16 mouse cellular contexts compared by ENCODE assay signal in genomic region chr5:123657651-123658050, GRCm38 (mm10). TPM values are rescaled to one million over a fixed set of nuclear protein-coding genes. Genes with fewer than 3 reads are reported as not detected.
A peak's percentile ranks its signal among the peaks of the same experiment; 100 is the strongest.
DNase-seq lines count a peak whose midpoint lies in the region; ATAC-seq and TF ChIP-seq lines count a peak whose summit lies in the region.
"Had no signal": no experiment of that assay in that cellular context is flagged by ENCODE, and none has a peak within 500 bp of the region (broad histone marks: within the 10 kb centered on the region; RNA-seq: fewer than 3 reads in every experiment).

No protein-coding gene starts in this region.

- H3K4me3 ChIP-seq in liver, postnatal 0 days (ENCODE audit: low read depth, low read length) = no peak overlapping the region
- no peak overlapping the region for H3K4me3 ChIP-seq in liver, embryonic 11.5 days (ENCODE audit: low read depth, low read length)
- no peak overlapping the region for H3K4me3 ChIP-seq in embryonic facial prominence, embryonic 10.5 days
- H3K4me3 ChIP-seq: hindbrain, embryonic 15.5 days had no signal

- no peak for TF ChIP-seq CTCF in liver, postnatal 0 days (IDR thresholded peaks at IDR 0.05; ENCODE audit: low read depth)

- H3K4me2 ChIP-seq in liver, postnatal 0 days (ENCODE audit: low read depth, low read length) = no peak overlapping the region
- no peak overlapping the region for H3K4me2 ChIP-seq in liver, embryonic 11.5 days
- H3K4me2 ChIP-seq: hindbrain, embryonic 15.5 days had no signal

- peak; percentile 53; the same call in 1 of the 2 replicates for ATAC-seq in frontal cortex, adult (ENCODE audit: low TSS enrichment)
- 0 out of 2 replicates have a peak, but pooled peaks have one; percentile 31 for ATAC-seq in liver, postnatal 0 days
- ATAC-seq in liver, embryonic 11.5 days (replicated peaks; ENCODE audit: low FRiP score) = no peak
- ATAC-seq: activated CD4-positive, CD25-positive, alpha-beta regulatory T cell, adult 4 months; forebrain, embryonic 16.5 days had no signal

- peaks cover 22% of the 10 kb centered on the region for H3K4me1 ChIP-seq in liver, postnatal 0 days (ENCODE audit: insufficient read depth)
- peaks cover 5% of the 10 kb centered on the region for H3K4me1 ChIP-seq in liver, embryonic 11.5 days (replicated peaks; ENCODE audit: control insufficient read depth, insufficient read depth, low read length)
- H3K4me1 ChIP-seq in embryonic facial prominence, embryonic 10.5 days = peaks cover 24% of the 10 kb centered on the region

- no peaks in the 10 kb centered on the region for H3K9me3 ChIP-seq in liver, postnatal 0 days (ENCODE audit: low read length)
- no peaks in the 10 kb centered on the region for H3K9me3 ChIP-seq in liver, embryonic 11.5 days (ENCODE audit: control insufficient read depth, low read length)
- H3K9me3 ChIP-seq in embryonic facial prominence, embryonic 10.5 days = no peaks in the 10 kb centered on the region
- H3K9me3 ChIP-seq: hindbrain, embryonic 15.5 days had no signal

- DNase-seq in frontal cortex, adult 2 months (ENCODE audit: extremely low spot score in 1 of 2, low spot score in 1 of 2) = no peak
- DNase-seq in liver, postnatal 0 days = no peak
- DNase-seq in liver, embryonic 11.5 days (ENCODE audit: low spot score) = no peak
- no peak for DNase-seq in embryonic facial prominence, embryonic 10.5 days (ENCODE audit: low spot score)
- peak; percentile 63 for DNase-seq in lung, postnatal 36 days
- no peak for DNase-seq in spleen, postnatal 10 days (ENCODE audit: low spot score in 2 of 2)
- no peak for DNase-seq in adrenal gland, adult 8-10 months
- DNase-seq: adrenal gland, postnatal 36 days; cerebellum, adult 9-10 months; gastrocnemius, postnatal 14 days; kidney, adult 18-20 months; kidney, postnatal 36 days had no signal

- no peaks in the 10 kb centered on the region for H3K27me3 ChIP-seq in liver, postnatal 0 days (ENCODE audit: insufficient read depth, low read length)
- H3K27me3 ChIP-seq in liver, embryonic 11.5 days (replicated peaks; ENCODE audit: control insufficient read depth, insufficient read depth, low read length) = no peaks in the 10 kb centered on the region
- no peaks in the 10 kb centered on the region for H3K27me3 ChIP-seq in embryonic facial prominence, embryonic 10.5 days (replicated peaks; ENCODE audit: low read depth, poor library complexity, severe bottlenecking)
- H3K27me3 ChIP-seq: hindbrain, embryonic 15.5 days had no signal

- 28% methylated on average over 7 of the region's 7 CpGs for WGBS in liver, postnatal 0 days (ENCODE audit: insufficient replicate concordance)
- WGBS in liver, embryonic 11.5 days = 47% methylated on average over 7 of the region's 7 CpGs
- 82% methylated on average over 7 of the region's 7 CpGs for WGBS in embryonic facial prominence, embryonic 10.5 days

- H3K36me3 ChIP-seq in liver, postnatal 0 days (replicated peaks; ENCODE audit: insufficient read depth, low read length) = peaks cover 12% of the 10 kb centered on the region; the same call in 1 of the 2 replicates
- H3K36me3 ChIP-seq in liver, embryonic 11.5 days (ENCODE audit: control insufficient read depth, insufficient read depth, low read length) = peaks cover 2% of the 10 kb centered on the region; the same call in 1 of the 2 replicates
- peaks cover 30% of the 10 kb centered on the region for H3K36me3 ChIP-seq in embryonic facial prominence, embryonic 10.5 days (replicated peaks)

- no peak overlapping the region for H3K9ac ChIP-seq in liver, postnatal 0 days (replicated peaks)
- no peak overlapping the region for H3K9ac ChIP-seq in liver, embryonic 11.5 days (ENCODE audit: low read depth, low read length)
- H3K9ac ChIP-seq: hindbrain, embryonic 15.5 days had no signal

- no peak overlapping the region for H3K27ac ChIP-seq in liver, postnatal 0 days (ENCODE audit: low read depth)
- H3K27ac ChIP-seq in liver, embryonic 11.5 days (ENCODE audit: low read depth, low read length) = no peak overlapping the region
- H3K27ac ChIP-seq in embryonic facial prominence, embryonic 10.5 days (replicated peaks) = 0 out of 2 replicates have a peak overlapping the region, but pooled peaks have one; percentile 14
- H3K27ac ChIP-seq: hindbrain, embryonic 15.5 days had no signal

- no peak for TF ChIP-seq EP300 in liver, postnatal 0 days (IDR thresholded peaks at IDR 0.05; ENCODE audit: low read depth)

RNA-seq across cellular contexts. Expression of gene Clip1, which starts 26.8 kb away (rescaled TPM):
- 85.6 and 88.1 TPM in 2 replicates for polyA plus RNA-seq in frontal cortex, adult 2 months (2012; rRNA removed)
- polyA plus RNA-seq in liver, postnatal 0 days (2015; fragmentation: Nextera tagmentation; extraction: Ambion mirVana) = 10.1 and 12.2 TPM in 2 replicates
- polyA plus RNA-seq in liver, embryonic 11.5 days (2014; fragmentation: Nextera tagmentation; extraction: Ambion mirVana) = 22.8 and 27.6 TPM in 2 replicates
- polyA plus RNA-seq in embryonic facial prominence, embryonic 10.5 days (2016; fragmentation: Nextera tagmentation; extraction: Ambion mirVana) = 52.9 and 54.0 TPM in 2 replicates
- total RNA-seq in adrenal gland, adult 8-10 months (2022) = 100 to 1,000 TPM in 2 of 4 experiments, 10 to 100 TPM in 2; 77.6 to 145 (median 103) TPM
